Mouse (Mus musculus): ENCODE measurements at regions not wholly inside any gene's neighbourhood (a gene's known extent, or its start where the extent isn't known, plus 50 kb on each side); places are given as distances from the start of the nearest gene placed in this dataset.
A peak's percentile ranks its signal among the peaks of the same experiment; 100 is the strongest.
"Not testable (repeated sequence)": the region's sequence is repeated elsewhere in the genome, so short reads cannot be mapped to it uniquely, and the experiment has no call there.

- no peaks in the 10 kb centered on the region for H3K27me3 ChIP-seq (ENCODE audit: control insufficient read depth, insufficient read depth, low read length)
- no peak overlapping the region for H3K4me3 ChIP-seq (ENCODE audit: control insufficient read depth in 1 of 2, insufficient read depth in 1 of 2, low read depth in 1 of 2, low read length in 2 of 2)
- no peak for ATAC-seq (ENCODE audit: insufficient number of reproducible peaks, insufficient read depth, low FRiP score, low read depth)
- H3K9ac ChIP-seq (ENCODE audit: low read length) = no peak overlapping the region
- WGBS = 50% methylated on average over 1 of the region's 1 CpGs
- no peak overlapping the region for H3K27ac ChIP-seq (replicated peaks in 1 of 2; ENCODE audit: control insufficient read depth in 1 of 2, insufficient read depth in 1 of 2, low read depth in 2 of 2, low read length in 2 of 2)
- no peaks in the 10 kb centered on the region for H3K9me3 ChIP-seq (ENCODE audit: control insufficient read depth, low read length)
- H3K4me1 ChIP-seq (ENCODE audit: control insufficient read depth in 2 of 2, insufficient read depth in 2 of 2, low read length in 2 of 2) = no peaks in the 10 kb centered on the region
- no peak overlapping the region for H3K4me2 ChIP-seq (ENCODE audit: low read length)
- no peaks in the 10 kb centered on the region for H3K36me3 ChIP-seq (ENCODE audit: control insufficient read depth, insufficient read depth, low read length)
These were observed 78.3 kb upstream of the Cobl start for GRCm38 (mm10) chr11:12543042-12543441.

GRCm38 (mm10) chr11:12540333-12540870 is 75.6 kb upstream of the Cobl start:
- Histone ChIP-seq H3K27ac (replicated peaks in 1 of 2; ENCODE audit: control insufficient read depth in 1 of 2, insufficient read depth in 1 of 2, low read depth in 2 of 2, low read length in 2 of 2) (no peak overlapping the region), H3K9me3 (ENCODE audit: control insufficient read depth, low read length) (no peaks in the 10 kb centered on the region), H3K27me3 (ENCODE audit: control insufficient read depth, insufficient read depth, low read length) (no peaks in the 10 kb centered on the region), H3K9ac (ENCODE audit: low read length) (no peak overlapping the region), H3K4me3 (ENCODE audit: control insufficient read depth in 1 of 2, insufficient read depth in 1 of 2, low read depth in 1 of 2, low read length in 2 of 2) (no peak overlapping the region), H3K4me1 (ENCODE audit: control insufficient read depth in 2 of 2, insufficient read depth in 2 of 2, low read length in 2 of 2) (no peaks in the 10 kb centered on the region), H3K4me2 (ENCODE audit: low read length) (no peak overlapping the region), H3K36me3 (ENCODE audit: control insufficient read depth, insufficient read depth, low read length) (no peaks in the 10 kb centered on the region)
- 55% methylated on average over 5 of the region's 5 CpGs for WGBS
- ATAC-seq (ENCODE audit: insufficient number of reproducible peaks, insufficient read depth, low FRiP score, low read depth) = no peak

GRCm38 (mm10) chr11:12535063-12535462 is 70.3 kb upstream of the Cobl start:
- 58% methylated on average over 2 of the region's 2 CpGs for WGBS
- H3K4me3 ChIP-seq (ENCODE audit: control insufficient read depth in 1 of 2, insufficient read depth in 1 of 2, low read depth in 1 of 2, low read length in 2 of 2) = no peak overlapping the region

GRCm38 (mm10) chr11:12532288-12532687 is 67.5 kb upstream of the Cobl start:
- ATAC-seq (ENCODE audit: insufficient number of reproducible peaks, insufficient read depth, low FRiP score, low read depth) = peak; percentile 81; the same call in 1 of the 2 replicates
- Histone ChIP-seq H3K27me3 (ENCODE audit: control insufficient read depth, insufficient read depth, low read length) (no peaks in the 10 kb centered on the region), H3K36me3 (ENCODE audit: control insufficient read depth, insufficient read depth, low read length) (no peaks in the 10 kb centered on the region), H3K4me1 (ENCODE audit: control insufficient read depth in 2 of 2, insufficient read depth in 2 of 2, low read length in 2 of 2) (peaks cover 2 to 5% of the 10 kb centered on the region in 2 experiments; a peak in 3 of 4 replicates), H3K9me3 (ENCODE audit: control insufficient read depth, low read length) (no peaks in the 10 kb centered on the region), H3K9ac (ENCODE audit: low read length) (no peak overlapping the region), H3K4me3 (ENCODE audit: control insufficient read depth in 1 of 2, insufficient read depth in 1 of 2, low read depth in 1 of 2, low read length in 2 of 2) (no peak overlapping the region), H3K4me2 (ENCODE audit: low read length) (no peak overlapping the region), H3K27ac (replicated peaks in 1 of 2; ENCODE audit: control insufficient read depth in 1 of 2, insufficient read depth in 1 of 2, low read depth in 2 of 2, low read length in 2 of 2) (no peak overlapping the region)
- 15% methylated on average over 3 of the region's 3 CpGs for WGBS

More at GRCm38 (mm10) chr11:12535063-12535462, 70.3 kb upstream of the Cobl start:
- Histone ChIP-seq H3K4me1 (ENCODE audit: control insufficient read depth in 2 of 2, insufficient read depth in 2 of 2, low read length in 2 of 2) (peaks cover 2 to 5% of the 10 kb centered on the region in 2 experiments; a peak in 3 of 4 replicates), H3K27ac (replicated peaks in 1 of 2; ENCODE audit: control insufficient read depth in 1 of 2, insufficient read depth in 1 of 2, low read depth in 2 of 2, low read length in 2 of 2) (no peak overlapping the region), H3K9ac (ENCODE audit: low read length) (no peak overlapping the region), H3K36me3 (ENCODE audit: control insufficient read depth, insufficient read depth, low read length) (no peaks in the 10 kb centered on the region), H3K4me2 (ENCODE audit: low read length) (no peak overlapping the region), H3K9me3 (ENCODE audit: control insufficient read depth, low read length) (no peaks in the 10 kb centered on the region), H3K27me3 (ENCODE audit: control insufficient read depth, insufficient read depth, low read length) (no peaks in the 10 kb centered on the region)
- ATAC-seq (ENCODE audit: insufficient number of reproducible peaks, insufficient read depth, low FRiP score, low read depth) = no peak

- not testable (repeated sequence) for H3K27ac ChIP-seq (replicated peaks in 1 of 2; ENCODE audit: control insufficient read depth in 1 of 2, insufficient read depth in 1 of 2, low read depth in 2 of 2, low read length in 2 of 2); H3K9ac ChIP-seq (ENCODE audit: low read length); H3K27me3 ChIP-seq (ENCODE audit: control insufficient read depth, insufficient read depth, low read length); H3K4me2 ChIP-seq (ENCODE audit: low read length); H3K4me3 ChIP-seq (ENCODE audit: control insufficient read depth in 1 of 2, insufficient read depth in 1 of 2, low read depth in 1 of 2, low read length in 2 of 2); ATAC-seq (ENCODE audit: insufficient number of reproducible peaks, insufficient read depth, low FRiP score, low read depth); H3K9me3 ChIP-seq (ENCODE audit: control insufficient read depth, low read length); H3K36me3 ChIP-seq (ENCODE audit: control insufficient read depth, insufficient read depth, low read length); H3K4me1 ChIP-seq (ENCODE audit: control insufficient read depth in 2 of 2, insufficient read depth in 2 of 2, low read length in 2 of 2)
- 79% methylated on average over 2 of the region's 2 CpGs for whole genome bisulfite sequencing
These were observed 57.3 kb upstream of the Cobl start for GRCm38 (mm10) chr11:12522063-12522462.

GRCm38 (mm10) chr11:12521286-12521685 is 56.5 kb upstream of the Cobl start:
- WGBS = 62% methylated on average over 3 of the region's 3 CpGs
- H3K9me3 ChIP-seq (ENCODE audit: control insufficient read depth, low read length) = no peaks in the 10 kb centered on the region
- no peaks in the 10 kb centered on the region; a peak in 1 of 4 replicates for H3K4me1 ChIP-seq (ENCODE audit: control insufficient read depth in 2 of 2, insufficient read depth in 2 of 2, low read length in 2 of 2)
- H3K27ac ChIP-seq (replicated peaks in 1 of 2; ENCODE audit: control insufficient read depth in 1 of 2, insufficient read depth in 1 of 2, low read depth in 2 of 2, low read length in 2 of 2) = no peak overlapping the region
- H3K4me3 ChIP-seq (ENCODE audit: control insufficient read depth in 1 of 2, insufficient read depth in 1 of 2, low read depth in 1 of 2, low read length in 2 of 2) = no peak overlapping the region
- no peak for ATAC-seq (ENCODE audit: insufficient number of reproducible peaks, insufficient read depth, low FRiP score, low read depth)
- no peaks in the 10 kb centered on the region for H3K27me3 ChIP-seq (ENCODE audit: control insufficient read depth, insufficient read depth, low read length)
- no peak overlapping the region for H3K9ac ChIP-seq (ENCODE audit: low read length)
- H3K36me3 ChIP-seq (ENCODE audit: control insufficient read depth, insufficient read depth, low read length) = no peaks in the 10 kb centered on the region
- no peak overlapping the region for H3K4me2 ChIP-seq (ENCODE audit: low read length)

- no peaks in the 10 kb centered on the region for H3K9me3 ChIP-seq (ENCODE audit: control insufficient read depth, low read length)
- WGBS = 80% methylated on average over 2 of the region's 2 CpGs
- H3K4me3 ChIP-seq (ENCODE audit: control insufficient read depth in 1 of 2, insufficient read depth in 1 of 2, low read depth in 1 of 2, low read length in 2 of 2) = no peak overlapping the region
- no peaks in the 10 kb centered on the region for H3K4me1 ChIP-seq (ENCODE audit: control insufficient read depth in 2 of 2, insufficient read depth in 2 of 2, low read length in 2 of 2)
- H3K27me3 ChIP-seq (ENCODE audit: control insufficient read depth, insufficient read depth, low read length) = no peaks in the 10 kb centered on the region
- H3K36me3 ChIP-seq (ENCODE audit: control insufficient read depth, insufficient read depth, low read length) = no peaks in the 10 kb centered on the region
- no peak overlapping the region for H3K4me2 ChIP-seq (ENCODE audit: low read length)
- ATAC-seq (ENCODE audit: insufficient number of reproducible peaks, insufficient read depth, low FRiP score, low read depth) = no peak
- no peak overlapping the region for H3K9ac ChIP-seq (ENCODE audit: low read length)
- H3K27ac ChIP-seq (replicated peaks in 1 of 2; ENCODE audit: control insufficient read depth in 1 of 2, insufficient read depth in 1 of 2, low read depth in 2 of 2, low read length in 2 of 2) = no peak overlapping the region
These were observed 51.6 kb upstream of the Cobl start for GRCm38 (mm10) chr11:12516374-12516773.
